28 mouse cellular contexts compared by ENCODE assay signal in the genomic region with DNA sequence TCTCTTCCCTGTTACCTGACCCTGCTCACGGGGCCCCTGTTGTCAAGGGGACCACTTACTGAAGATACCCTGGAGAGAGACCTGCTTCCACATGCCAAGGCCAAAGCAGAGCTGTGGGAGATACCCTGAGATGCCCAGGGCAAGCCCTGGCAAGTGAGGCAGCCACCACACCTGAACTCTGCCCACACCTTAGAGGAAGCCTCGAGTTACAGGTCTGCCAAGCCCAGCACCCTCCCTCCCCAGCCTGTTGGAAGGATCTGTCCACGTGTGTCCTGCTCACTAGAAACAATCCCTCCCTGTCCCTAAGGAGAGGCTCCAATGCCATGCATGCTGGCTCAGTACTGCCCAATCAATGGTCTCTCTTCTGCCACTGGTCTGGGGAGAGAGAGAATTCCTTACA. TPM values are rescaled to one million over a fixed set of nuclear protein-coding genes. Genes with fewer than 3 reads are reported as not detected.
DNase-seq lines count a peak whose midpoint lies in the region; ATAC-seq and TF ChIP-seq lines count a peak whose summit lies in the region.
"Had no signal": no experiment of that assay in that cellular context is flagged by ENCODE, and none has a peak within 500 bp of the region (broad histone marks: within the 10 kb centered on the region; RNA-seq: fewer than 3 reads in every experiment).

No protein-coding gene starts in this region.

- no peaks in the 10 kb centered on the region for H3K9me3 ChIP-seq in limb, embryonic 10.5 days (replicated peaks)
- no peaks in the 10 kb centered on the region for H3K9me3 ChIP-seq in stomach, postnatal 0 days (ENCODE audit: control insufficient read depth, low read length)
- no peaks in the 10 kb centered on the region for H3K9me3 ChIP-seq in forebrain, embryonic 11.5 days (ENCODE audit: control insufficient read depth, low read length)
- H3K9me3 ChIP-seq: embryonic facial prominence, embryonic 12.5 days; embryonic facial prominence, embryonic 15.5 days; forebrain, embryonic 12.5 days; forebrain, embryonic 15.5 days; heart, embryonic 10.5 days; heart, embryonic 13.5 days had no signal

- ATAC-seq in stomach, postnatal 0 days (ENCODE audit: low FRiP score, low TSS enrichment): peak; percentile 54
- ATAC-seq in forebrain, embryonic 11.5 days (replicated peaks; ENCODE audit: low FRiP score): no peak
- ATAC-seq: forebrain, embryonic 15.5 days; hindbrain, postnatal 0 days; Patski had no signal

- WGBS in limb, embryonic 10.5 days: 72% methylated on average over 3 of the region's 3 CpGs
- WGBS in stomach, postnatal 0 days: 56% methylated on average over 3 of the region's 3 CpGs
- 76% methylated on average over 3 of the region's 3 CpGs for WGBS in forebrain, embryonic 11.5 days

- no peak for TF ChIP-seq CTCF in stomach, postnatal 0 days (IDR thresholded peaks at IDR 0.05; ENCODE audit: low read depth)

- H3K4me2 ChIP-seq in stomach, postnatal 0 days (replicated peaks; ENCODE audit: low read depth): no peak overlapping the region
- H3K4me2 ChIP-seq in forebrain, embryonic 11.5 days (ENCODE audit: low read depth, low read length, severe bottlenecking): no peak overlapping the region
- H3K4me2 ChIP-seq: embryonic facial prominence, embryonic 12.5 days; embryonic facial prominence, embryonic 15.5 days; forebrain, embryonic 12.5 days; forebrain, embryonic 15.5 days; heart, embryonic 13.5 days; hindbrain, embryonic 14.5 days had no signal

- no peak overlapping the region for H3K4me3 ChIP-seq in limb, embryonic 10.5 days
- H3K4me3 ChIP-seq in stomach, postnatal 0 days (ENCODE audit: low read depth, low read length): no peak overlapping the region
- no peak overlapping the region for H3K4me3 ChIP-seq in forebrain, embryonic 11.5 days (ENCODE audit: low read depth, low read length)
- H3K4me3 ChIP-seq: embryonic facial prominence, embryonic 12.5 days; embryonic facial prominence, embryonic 15.5 days; forebrain, embryonic 12.5 days; forebrain, embryonic 15.5 days; heart, adult 2 months; heart, embryonic 10.5 days; heart, embryonic 13.5 days had no signal

- 0 out of 2 replicates have a peak overlapping the region, but pooled peaks have one; percentile 0 for H3K27ac ChIP-seq in limb, embryonic 10.5 days
- no peak overlapping the region for H3K27ac ChIP-seq in stomach, postnatal 0 days (replicated peaks)
- no peak overlapping the region for H3K27ac ChIP-seq in forebrain, embryonic 11.5 days (ENCODE audit: low read depth, low read length)
- H3K27ac ChIP-seq: embryonic facial prominence, embryonic 12.5 days; embryonic facial prominence, embryonic 15.5 days; forebrain, embryonic 12.5 days; forebrain, embryonic 15.5 days; heart, adult 2 months; heart, embryonic 13.5 days; hindbrain, embryonic 14.5 days; hindbrain, postnatal 0 days had no signal

- no peak for TF ChIP-seq EP300 in stomach, postnatal 0 days (optimal IDR thresholded peaks at IDR 0.05)

- H3K27me3 ChIP-seq in limb, embryonic 10.5 days (ENCODE audit: low read depth, poor library complexity, severe bottlenecking): no peaks in the 10 kb centered on the region
- H3K27me3 ChIP-seq in stomach, postnatal 0 days (ENCODE audit: control insufficient read depth, insufficient read depth, low read length): no peaks in the 10 kb centered on the region
- H3K27me3 ChIP-seq in forebrain, embryonic 11.5 days (ENCODE audit: control insufficient read depth, insufficient read depth, low read length): no peaks in the 10 kb centered on the region
- H3K27me3 ChIP-seq: CH12.LX; embryonic facial prominence, embryonic 12.5 days; embryonic facial prominence, embryonic 15.5 days; forebrain, embryonic 12.5 days; forebrain, embryonic 15.5 days; heart, embryonic 13.5 days; Patski had no signal

- no peak overlapping the region for H3K9ac ChIP-seq in stomach, postnatal 0 days (ENCODE audit: low read length)
- no peak overlapping the region for H3K9ac ChIP-seq in forebrain, embryonic 11.5 days (ENCODE audit: low read length)
- H3K9ac ChIP-seq: embryonic facial prominence, embryonic 12.5 days; embryonic facial prominence, embryonic 15.5 days; forebrain, embryonic 12.5 days; forebrain, embryonic 15.5 days; heart, embryonic 13.5 days; hindbrain, embryonic 14.5 days had no signal

- H3K4me1 ChIP-seq in limb, embryonic 10.5 days: peaks cover 38% of the 10 kb centered on the region
- peaks cover 18% of the 10 kb centered on the region for H3K4me1 ChIP-seq in stomach, postnatal 0 days (replicated peaks; ENCODE audit: control insufficient read depth, insufficient read depth)
- H3K4me1 ChIP-seq in forebrain, embryonic 11.5 days (replicated peaks; ENCODE audit: control insufficient read depth, insufficient read depth, low read length): no peaks in the 10 kb centered on the region

- peaks cover 10% of the 10 kb centered on the region; the same call in 1 of the 2 replicates for H3K36me3 ChIP-seq in limb, embryonic 10.5 days
- H3K36me3 ChIP-seq in stomach, postnatal 0 days (ENCODE audit: control insufficient read depth, insufficient read depth, low read length): no peaks in the 10 kb centered on the region; the same call in 1 of the 2 replicates
- no peaks in the 10 kb centered on the region for H3K36me3 ChIP-seq in forebrain, embryonic 11.5 days (ENCODE audit: control insufficient read depth, insufficient read depth, low read length)
- H3K36me3 ChIP-seq: embryonic facial prominence, embryonic 15.5 days; forebrain, embryonic 12.5 days; forebrain, embryonic 15.5 days; G1E; heart, embryonic 13.5 days had no signal

- peak; percentile 63 for DNase-seq in urinary bladder, postnatal 14 days (ENCODE audit: low spot score)
- no peak for DNase-seq in urinary bladder, postnatal 4 days (ENCODE audit: low spot score in 2 of 2)
- DNase-seq in limb, embryonic 10.5 days (ENCODE audit: low spot score): no peak
- DNase-seq in stomach, postnatal 0 days (ENCODE audit: low spot score): peak; percentile 53
- no peak for DNase-seq in kidney, adult 9 months
- DNase-seq in forebrain, embryonic 11.5 days (ENCODE audit: low spot score): no peak
- DNase-seq: adrenal gland, postnatal 10 days; adrenal gland, postnatal 36 days; B cell, adult 2 months; cerebellum, adult 18-20 months; cerebellum, adult 9-10 months; cerebellum, postnatal 14 days; gastrocnemius, postnatal 10 days; gastrocnemius, postnatal 36 days; heart, adult 2 months; heart, postnatal 14 days; heart, postnatal 4 days had no signal

RNA-seq across cellular contexts. Expression of gene Kazn, which starts 56.2 kb away (rescaled TPM):
- polyA plus RNA-seq in limb, embryonic 10.5 days (2016; fragmentation: Nextera tagmentation; extraction: Ambion mirVana): 8.8 and 9.3 TPM in 2 replicates
- polyA plus RNA-seq in stomach, postnatal 0 days (2015; fragmentation: Nextera tagmentation; extraction: Ambion mirVana): 11.4 and 13.6 TPM in 2 replicates
- polyA plus RNA-seq in forebrain, embryonic 11.5 days (2014; fragmentation: Nextera tagmentation; extraction: Ambion mirVana): 17.3 and 18.1 TPM in 2 replicates
- polyA plus RNA-seq: G1E had no signal

Comparison
In these comparisons a context has a peak if more than half of its experiments do, and no peak if none do; other contexts are left out.
1. DNase-seq: peak in urinary bladder, postnatal 14 days (single experiment) and stomach, postnatal 0 days (single experiment); none in urinary bladder, postnatal 4 days (0 of 2), limb, embryonic 10.5 days (single experiment), kidney, adult 9 months (single experiment) and forebrain, embryonic 11.5 days (single experiment).